In genomic region chr15:59167937-59168659, GRCm38 (mm10) we compare ENCODE assay signal across 23 mouse cellular contexts.
DNase-seq lines count a peak whose midpoint lies in the region; ATAC-seq lines count a peak whose summit lies in the region.
"Had no signal": no experiment of that assay in that cellular context is flagged by ENCODE, and none has a peak within 500 bp of the region (broad histone marks: within the 10 kb centered on the region; RNA-seq: fewer than 3 reads in every experiment).

No protein-coding gene starts in this region.

- H3K27ac ChIP-seq in lung, embryonic 16.5 days (ENCODE audit: low read length) = no peak overlapping the region
- H3K27ac ChIP-seq in kidney, embryonic 16.5 days (ENCODE audit: low read length) = no peak overlapping the region
- H3K27ac ChIP-seq: embryonic facial prominence, embryonic 12.5 days; forebrain, embryonic 12.5 days; hindbrain, embryonic 10.5 days; intestine, embryonic 15.5 days; midbrain, embryonic 12.5 days; neural tube, embryonic 12.5 days had no signal

- peak; percentile 38 to 55 for DNase-seq in cerebellum, postnatal 10 days
- DNase-seq in cerebellum, postnatal 14 days = no peak
- no peak for DNase-seq in lung, postnatal 14 days
- DNase-seq in 3134 (ENCODE audit: extremely low read depth, insufficient read length, low spot score) = peak; percentile 28
- DNase-seq in retina, postnatal 1 day = no peak
- DNase-seq in cerebellum, adult 9-11 months = no peak
- DNase-seq: adrenal gland, postnatal 36 days; cerebellum, adult 11 months; cerebellum, postnatal 25 days; right cerebral cortex, postnatal 25 days; spleen, adult 18-20 months; thymus, postnatal 14 days had no signal

- H3K27me3 ChIP-seq in lung, embryonic 16.5 days (ENCODE audit: control insufficient read depth, insufficient read depth, low read depth, low read length) = no peaks in the 10 kb centered on the region
- H3K27me3 ChIP-seq in kidney, embryonic 16.5 days (ENCODE audit: insufficient read depth, low read length) = no peaks in the 10 kb centered on the region
- H3K27me3 ChIP-seq: embryonic facial prominence, embryonic 12.5 days; intestine, embryonic 15.5 days; midbrain, embryonic 12.5 days; neural tube, embryonic 12.5 days had no signal

- H3K4me2 ChIP-seq in lung, embryonic 16.5 days (ENCODE audit: low read depth, low read length) = no peak overlapping the region
- no peak overlapping the region for H3K4me2 ChIP-seq in kidney, embryonic 16.5 days (replicated peaks; ENCODE audit: low read depth, low read length)
- H3K4me2 ChIP-seq: embryonic facial prominence, embryonic 12.5 days; forebrain, embryonic 12.5 days; intestine, embryonic 15.5 days; midbrain, embryonic 12.5 days; neural tube, embryonic 12.5 days had no signal

- H3K9ac ChIP-seq in lung, embryonic 16.5 days (ENCODE audit: low read length) = no peak overlapping the region
- H3K9ac ChIP-seq in kidney, embryonic 16.5 days (replicated peaks; ENCODE audit: low read length) = no peak overlapping the region
- H3K9ac ChIP-seq: embryonic facial prominence, embryonic 12.5 days; forebrain, embryonic 12.5 days; intestine, embryonic 15.5 days; midbrain, embryonic 12.5 days; neural tube, embryonic 12.5 days had no signal

- H3K4me1 ChIP-seq in lung, embryonic 16.5 days (replicated peaks; ENCODE audit: control insufficient read depth, insufficient read depth, low read length) = peaks cover 4% of the 10 kb centered on the region; the same call in 1 of the 2 replicates
- peaks cover 10% of the 10 kb centered on the region; the same call in 1 of the 2 replicates for H3K4me1 ChIP-seq in kidney, embryonic 16.5 days (ENCODE audit: insufficient read depth, low read length)
- H3K4me1 ChIP-seq: embryonic facial prominence, embryonic 12.5 days; intestine, embryonic 15.5 days; neural tube, embryonic 12.5 days had no signal

- 87% methylated on average over 8 of the region's 8 CpGs for WGBS in lung, embryonic 16.5 days
- 69% methylated on average over 8 of the region's 8 CpGs for WGBS in kidney, embryonic 16.5 days

- ATAC-seq in lung, embryonic 16.5 days (ENCODE audit: low read depth) = peak; percentile 38; the same call in 1 of the 2 replicates
- ATAC-seq in kidney, embryonic 16.5 days (ENCODE audit: low FRiP score, low TSS enrichment) = peak; percentile 65
- ATAC-seq: CD4-positive, CD25-positive, alpha-beta regulatory T cell, adult 4 months; hindbrain, embryonic 16.5 days; intestine, embryonic 15.5 days had no signal

- no peaks in the 10 kb centered on the region; the same call in 1 of the 2 replicates for H3K9me3 ChIP-seq in lung, embryonic 16.5 days (ENCODE audit: control insufficient read depth, low read length)
- peaks cover 5% of the 10 kb centered on the region; the same call in 1 of the 2 replicates for H3K9me3 ChIP-seq in kidney, embryonic 16.5 days (ENCODE audit: low read length)
- H3K9me3 ChIP-seq: embryonic facial prominence, embryonic 12.5 days; intestine, embryonic 15.5 days; midbrain, embryonic 12.5 days; neural tube, embryonic 12.5 days had no signal

- H3K36me3 ChIP-seq in lung, embryonic 16.5 days (ENCODE audit: control insufficient read depth, insufficient read depth, low read length) = no peaks in the 10 kb centered on the region
- H3K36me3 ChIP-seq in kidney, embryonic 16.5 days (ENCODE audit: insufficient read depth, low read length) = no peaks in the 10 kb centered on the region
- H3K36me3 ChIP-seq: embryonic facial prominence, embryonic 12.5 days; forebrain, embryonic 12.5 days; hindbrain, embryonic 10.5 days; intestine, embryonic 15.5 days; midbrain, embryonic 12.5 days; neural tube, embryonic 12.5 days had no signal

- H3K4me3 ChIP-seq in lung, embryonic 16.5 days (ENCODE audit: low read length) = no peak overlapping the region
- no peak overlapping the region for H3K4me3 ChIP-seq in kidney, embryonic 16.5 days (ENCODE audit: low read length)
- H3K4me3 ChIP-seq: embryonic facial prominence, embryonic 12.5 days; erythroblast, embryonic 14.5 days; forebrain, embryonic 12.5 days; hindbrain, embryonic 10.5 days; intestine, embryonic 15.5 days; midbrain, embryonic 12.5 days; neural tube, embryonic 12.5 days had no signal

Comparison
In these comparisons a context has a peak if more than half of its experiments do, and no peak if none do; other contexts are left out.
1. DNase-seq: peak in cerebellum, postnatal 10 days (2 of 2) and 3134 (single experiment); none in cerebellum, postnatal 14 days (0 of 2), lung, postnatal 14 days (single experiment), retina, postnatal 1 day (single experiment) and cerebellum, adult 9-11 months (single experiment).